Comparison of ENCODE assay signal across 8 mouse cellular contexts in genomic region chr11:39588641-39589385, GRCm38 (mm10).
DNase-seq lines count a peak whose midpoint lies in the region; ATAC-seq and TF ChIP-seq lines count a peak whose summit lies in the region.

No protein-coding gene starts in this region.

- H3K36me3 ChIP-seq in heart, embryonic 15.5 days, result no peaks in the 10 kb centered on the region
- H3K36me3 ChIP-seq in liver, embryonic 14.5 days (replicated peaks; ENCODE audit: control insufficient read depth, insufficient read depth, low read depth), result no peaks in the 10 kb centered on the region
- H3K36me3 ChIP-seq in thymus, adult 2 months (ENCODE audit: control insufficient read depth, insufficient read depth, low read length), result no peaks in the 10 kb centered on the region

- peak; percentile 53 for TF ChIP-seq CTCF in liver, embryonic 14.5 days (IDR thresholded peaks at IDR 0.05; ENCODE audit: low read depth)
- no peak for TF ChIP-seq CTCF in thymus, adult 2 months (IDR thresholded peaks at IDR 0.05; ENCODE audit: borderline replicate concordance, control insufficient read depth, extremely low read depth, insufficient read depth, low read length, poor library complexity)

- 20% methylated on average over 15 of the region's 15 CpGs for WGBS in heart, embryonic 15.5 days
- WGBS in liver, embryonic 14.5 days (ENCODE audit: insufficient replicate concordance), result 11% methylated on average over 15 of the region's 15 CpGs
- 19% methylated on average over 15 of the region's 15 CpGs for WGBS in thymus, adult 2 months

- H3K9me3 ChIP-seq in heart, embryonic 15.5 days (replicated peaks), result no peaks in the 10 kb centered on the region
- H3K9me3 ChIP-seq in liver, embryonic 14.5 days (ENCODE audit: control insufficient read depth, low read length), result no peaks in the 10 kb centered on the region

- no peak for ATAC-seq in heart, embryonic 15.5 days (replicated peaks; ENCODE audit: insufficient number of reproducible peaks, insufficient read depth, low FRiP score, low read depth)
- no peak for ATAC-seq in liver, embryonic 14.5 days (ENCODE audit: insufficient read depth)

- peak overlapping the region; percentile 43 for H3K4me2 ChIP-seq in heart, embryonic 15.5 days
- no peak overlapping the region for H3K4me2 ChIP-seq in liver, embryonic 14.5 days (ENCODE audit: low read depth)

- H3K27ac ChIP-seq in heart, embryonic 15.5 days, result no peak overlapping the region
- no peak overlapping the region for H3K27ac ChIP-seq in liver, embryonic 14.5 days
- no peak overlapping the region for H3K27ac ChIP-seq in thymus, adult 2 months (ENCODE audit: control insufficient read depth, insufficient read depth, low read length)

- H3K9ac ChIP-seq in heart, embryonic 15.5 days, result no peak overlapping the region
- H3K9ac ChIP-seq in liver, embryonic 14.5 days (replicated peaks), result no peak overlapping the region

- no peak for TF ChIP-seq EP300 in liver, embryonic 14.5 days (IDR thresholded peaks at IDR 0.05; ENCODE audit: low read depth)

- no peaks in the 10 kb centered on the region for H3K4me1 ChIP-seq in heart, embryonic 15.5 days (replicated peaks)
- no peaks in the 10 kb centered on the region for H3K4me1 ChIP-seq in liver, embryonic 14.5 days (replicated peaks; ENCODE audit: control insufficient read depth in 2 of 2, insufficient read depth in 2 of 2, low read length in 1 of 2)
- H3K4me1 ChIP-seq in thymus, adult 2 months (replicated peaks; ENCODE audit: control insufficient read depth, insufficient read depth, low read length), result no peaks in the 10 kb centered on the region

- TF ChIP-seq POLR2A in thymus, adult 2 months (IDR thresholded peaks at IDR 0.05; ENCODE audit: control insufficient read depth, extremely low read depth, insufficient read depth, low read length, poor library complexity), result no peak

- H3K27me3 ChIP-seq in heart, embryonic 15.5 days, result no peaks in the 10 kb centered on the region
- H3K27me3 ChIP-seq in liver, embryonic 14.5 days (ENCODE audit: control insufficient read depth, insufficient read depth, low read length), result no peaks in the 10 kb centered on the region
- H3K27me3 ChIP-seq in thymus, adult 2 months (ENCODE audit: control insufficient read depth, insufficient read depth, low read length), result no peaks in the 10 kb centered on the region

- DNase-seq in urinary bladder, postnatal 25 days (ENCODE audit: low spot score), result peak; percentile 8
- no peak for DNase-seq in urinary bladder, adult 2 months (ENCODE audit: low spot score)
- peak; percentile 54 for DNase-seq in embryo, embryonic 11.5 days (ENCODE audit: low read depth, low spot score)
- peak; percentile 36 to 40 for DNase-seq in kidney, postnatal 25 days
- DNase-seq in liver, embryonic 14.5 days (ENCODE audit: low read depth in 3 of 3, low spot score in 3 of 3), result no peak
- peak; percentile 21 for DNase-seq in ovary, postnatal 36 days (ENCODE audit: low spot score)
- DNase-seq in thymus, adult 2 months, result no peak

- H3K4me3 ChIP-seq in heart, embryonic 15.5 days, result peak overlapping the region; percentile 22
- no peak overlapping the region for H3K4me3 ChIP-seq in liver, embryonic 14.5 days (ENCODE audit: insufficient read depth in 1 of 2, low read depth in 2 of 2, low read length in 2 of 2)
- H3K4me3 ChIP-seq in thymus, adult 2 months (ENCODE audit: control insufficient read depth, insufficient read depth, low read length), result no peak overlapping the region

Comparison
In these comparisons a context has a peak if more than half of its experiments do, and no peak if none do; other contexts are left out.
1. DNase-seq: peak in urinary bladder, postnatal 25 days (single experiment), embryo, embryonic 11.5 days (single experiment), kidney, postnatal 25 days (2 of 2) and ovary, postnatal 36 days (single experiment); none in urinary bladder, adult 2 months (single experiment), liver, embryonic 14.5 days (0 of 3) and thymus, adult 2 months (single experiment).